Mouse (Mus musculus): ENCODE measurements at regions not wholly inside any gene's neighbourhood (a gene's known extent, or its start where the extent isn't known, plus 50 kb on each side); places are given as distances from the start of the nearest gene placed in this dataset.
A peak's percentile ranks its signal among the peaks of the same experiment; 100 is the strongest.

DNA sequence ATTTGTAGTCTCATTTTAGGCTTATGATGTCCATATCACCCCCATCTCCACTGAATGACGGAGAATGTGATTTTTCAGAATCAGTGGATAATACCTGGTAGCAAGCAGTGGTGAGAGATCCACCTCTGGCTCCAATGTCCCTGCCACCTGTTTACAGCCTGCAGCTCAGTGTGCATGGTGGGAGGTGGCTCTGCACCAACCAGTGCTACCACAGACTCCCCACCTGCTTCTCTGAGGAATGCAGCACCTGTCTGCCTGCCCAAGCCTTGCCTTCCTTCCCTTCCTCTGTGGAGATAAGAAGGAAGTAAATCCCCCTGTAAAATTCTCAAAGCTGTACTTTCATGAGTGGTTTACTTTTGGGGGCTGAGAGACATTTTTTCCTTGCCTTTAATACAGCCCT is 95.9 kb upstream of the Shh start:
- no peak for DNase-seq (ENCODE audit: low spot score)

DNA sequence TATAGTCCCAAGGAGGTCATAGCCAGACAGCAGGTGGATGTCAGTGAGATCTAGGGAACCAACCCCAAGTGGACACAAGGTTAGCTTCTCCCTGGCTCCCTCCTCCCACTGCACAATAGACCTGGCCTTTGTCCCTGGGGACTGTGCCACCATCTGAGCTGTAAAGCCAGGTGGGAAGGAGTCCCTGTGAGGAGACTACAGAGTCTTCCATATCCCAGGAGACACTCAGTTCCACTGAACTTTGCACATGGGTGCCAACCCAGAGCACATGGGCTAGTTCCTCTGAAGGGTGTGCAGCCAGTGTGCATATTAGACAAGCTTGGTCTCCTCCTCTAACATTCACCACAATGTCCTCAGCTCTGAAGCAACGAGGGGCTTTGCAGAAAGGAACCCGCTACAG is 86.5 kb upstream of the Shh start:
- no peak for DNase-seq (ENCODE audit: low spot score)

DNA sequence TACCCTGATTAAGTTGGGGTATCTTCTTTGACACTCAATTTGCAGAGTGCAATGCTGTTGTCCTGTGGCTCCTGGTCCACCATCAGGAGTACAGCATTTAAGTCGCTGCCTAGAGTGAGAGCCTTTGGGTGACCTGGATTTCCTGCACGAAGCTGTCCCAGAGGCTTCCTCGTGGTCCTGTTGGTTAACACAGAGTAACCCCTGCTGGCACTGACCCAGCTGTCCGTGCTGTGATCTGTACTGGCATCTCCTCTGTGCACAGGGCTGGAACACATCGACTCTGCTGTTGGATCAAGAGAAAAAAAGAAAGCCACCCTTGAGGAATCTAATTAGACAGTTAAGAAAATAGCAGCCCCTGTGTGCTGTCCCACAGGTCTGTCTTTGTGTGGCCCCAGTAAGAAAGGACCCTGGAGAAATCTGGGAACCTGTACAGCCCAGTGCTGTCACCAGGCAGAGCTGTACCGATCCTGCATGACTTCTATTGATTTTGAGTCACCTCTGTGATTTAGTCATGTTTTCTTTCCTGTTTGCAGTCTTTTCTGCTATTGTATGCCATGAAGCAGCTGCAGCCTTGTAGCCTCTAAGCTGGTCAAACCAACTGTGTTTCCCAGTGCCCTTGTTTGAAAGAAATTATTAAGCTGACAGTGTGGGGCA is 63.3 kb upstream of the Shh start:
- DNase-seq (ENCODE audit: low spot score): no peak

DNA sequence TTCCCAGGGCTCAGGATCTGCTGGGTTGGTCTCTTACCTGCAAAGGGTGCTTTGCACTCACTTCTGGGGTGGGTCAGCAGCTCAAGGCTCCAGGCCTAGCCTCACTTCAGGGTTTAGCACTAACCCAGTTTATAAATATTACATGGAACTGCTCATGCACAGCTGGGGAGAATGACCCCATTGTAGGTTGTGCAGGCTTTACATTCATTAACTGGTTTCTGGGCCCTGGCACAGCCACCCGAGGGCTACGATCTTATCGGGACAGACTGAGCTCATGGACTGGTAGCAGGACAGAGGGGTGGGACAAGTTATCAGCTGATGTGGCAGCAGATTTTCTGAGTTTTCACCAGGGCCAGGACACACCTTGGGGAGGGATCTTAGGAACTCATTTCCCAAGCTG is 59.4 kb upstream of the Shh start:
- DNase-seq (ENCODE audit: low spot score): no peak

DNA sequence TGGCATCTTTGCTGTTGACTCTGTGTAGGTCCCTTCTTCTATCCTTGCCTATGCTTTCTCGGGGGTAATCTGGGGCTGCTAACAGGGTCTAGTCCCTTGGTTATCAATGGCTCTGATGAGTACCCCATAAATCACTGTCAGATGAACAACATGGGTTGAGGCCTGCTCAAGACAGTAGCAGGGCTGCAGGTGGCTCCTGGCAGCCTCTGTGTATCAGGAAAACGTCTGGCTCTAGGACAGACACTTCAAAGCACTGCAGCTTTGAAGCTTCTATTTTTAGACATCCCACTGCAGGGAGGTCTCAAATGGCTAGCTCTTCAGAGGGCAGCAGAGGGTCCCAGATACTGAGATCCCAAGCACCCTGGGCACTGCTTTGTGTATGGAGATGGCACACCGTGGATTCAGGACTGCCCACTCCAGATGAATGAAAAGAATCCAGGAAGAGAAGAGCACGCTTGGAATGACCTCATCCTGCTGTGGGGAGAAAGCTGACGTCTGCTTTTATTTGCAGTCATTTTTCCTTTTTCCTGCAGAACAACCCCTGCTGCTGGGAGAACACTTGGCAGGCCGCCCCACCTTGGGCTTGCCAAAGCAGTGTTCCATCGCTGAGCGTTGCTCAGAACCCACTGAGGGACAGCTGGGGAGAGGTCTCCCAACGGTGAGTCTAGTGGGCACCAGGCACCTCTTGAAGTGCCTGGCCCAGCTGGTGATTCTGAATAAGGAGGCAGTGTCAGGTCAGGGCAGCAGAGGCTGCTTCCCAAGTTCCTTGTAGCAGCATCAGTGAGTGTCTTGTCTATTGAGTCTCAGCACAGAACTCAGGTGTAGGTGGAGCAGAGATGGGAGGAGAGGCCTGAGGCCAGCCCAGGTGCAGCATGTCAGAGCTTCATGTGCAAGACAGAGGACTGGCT is 54.0 kb upstream of the Shh start:
- peak; percentile 4 for DNase-seq (ENCODE audit: low spot score)

DNA sequence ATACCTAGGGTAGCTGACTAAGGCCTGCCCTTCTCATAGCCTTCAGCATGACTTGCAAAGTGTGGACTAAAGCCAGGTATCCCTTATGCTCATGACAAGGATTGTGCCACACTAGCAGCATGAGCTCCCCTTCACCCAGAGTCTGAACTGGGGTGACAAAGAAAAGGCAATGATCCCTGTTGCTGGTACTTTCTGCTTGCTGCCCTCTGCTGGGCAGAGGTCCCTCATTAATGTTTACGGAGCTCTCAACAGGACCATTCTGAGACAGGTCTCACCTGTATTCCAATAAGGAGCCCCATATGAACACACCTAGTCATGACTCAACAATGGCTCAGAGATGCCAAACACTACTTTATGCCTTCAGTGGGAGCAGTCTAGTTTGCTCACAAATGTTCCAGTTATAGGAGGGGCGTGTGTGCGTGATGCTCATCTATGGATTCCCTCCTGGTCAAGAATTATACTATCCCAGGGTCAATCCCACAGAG is 52.0 kb upstream of the Shh start:
- no peak for DNase-seq (ENCODE audit: low spot score)
